Mouse (Mus musculus) urinary bladder, postnatal 25 days (tissue): ENCODE measurements around the gene Fdx1.

Source experiments
- DNase-seq: peaks from one replicate; pipeline ENCODE4 v3.0.0; 2022; ENCODE audit warnings: low spot score

Fdx1 gene

GRCm38 (mm10) chr9:51906938-51907337 lies 56.4 kb downstream of the Fdx1 start:
- no peak for DNase-seq
